Mouse (Mus musculus) hindbrain, postnatal 0 days (tissue): ENCODE measurements around the gene Fhl2. TPM values are rescaled to one million over a fixed set of nuclear protein-coding genes. Genes with fewer than 3 reads are reported as not detected.
"Not testable (repeated sequence)": the region's sequence is repeated elsewhere in the genome, so short reads cannot be mapped to it uniquely, and the experiment has no call there.

Source experiments
- ATAC-seq: fragments of 200-750 bp; cut with Nextera tagmentation; 2 replicates; pipeline ENCODE4 v1.8.0; 2017; ENCODE audit warnings: mild to moderate bottlenecking, moderate TSS enrichment, moderate library complexity
- DNase-seq: peaks from one replicate; pipeline ENCODE4 v3.0.0-alpha.2; 2015; ENCODE audit warnings: low spot score
- H3K27ac ChIP-seq: fragments of 300-500 bp; sonication (generic); 2 replicates; pipeline ENCODE4 v1.5.1; 2014; ENCODE audit warnings: mild to moderate bottlenecking
- H3K27me3 ChIP-seq: fragments of 300-500 bp; sonication (generic); 2 replicates; pipeline ENCODE4 v1.6.1; 2014; ENCODE audit warnings: low read length, mixed read lengths; ENCODE audit not compliant: insufficient read depth
- H3K36me3 ChIP-seq: fragments of 300-500 bp; sonication (generic); 2 replicates; pipeline ENCODE4 v1.6.1; 2014; ENCODE audit warnings: low read length, mixed read lengths; ENCODE audit not compliant: insufficient read depth
- H3K4me1 ChIP-seq: fragments of 300-500 bp; sonication (generic); 2 replicates; pipeline ENCODE4 v1.6.1; 2014; ENCODE audit warnings: antibody characterized with exemption, low read length, mixed read lengths; ENCODE audit not compliant: insufficient read depth
- H3K4me2 ChIP-seq: fragments of 300-500 bp; sonication (generic); 2 replicates; pipeline ENCODE4 v1.6.1; 2014; ENCODE audit warnings: low read depth, mild to moderate bottlenecking, low read length, moderate library complexity, mixed read lengths
- H3K4me3 ChIP-seq: fragments of 300-500 bp; sonication (generic); 2 replicates; pipeline ENCODE4 v1.5.1; 2014; ENCODE audit warnings: low read length
- H3K9ac ChIP-seq: fragments of 300-500 bp; sonication (generic); replicated peaks from 2 replicates; pipeline ENCODE4 v1.6.1; 2014; ENCODE audit warnings: mild to moderate bottlenecking, low read length, moderate library complexity, mixed read lengths
- H3K9me3 ChIP-seq: fragments of 300-500 bp; sonication (generic); 2 replicates; pipeline ENCODE4 v1.6.1; 2016; ENCODE audit warnings: low read length, mixed read lengths
- CTCF ChIP-seq: IDR thresholded peaks from 2 replicates; pipeline ENCODE4 v1.5.1; 2016; ENCODE audit warnings: antibody characterized with exemption, control low read depth, low read depth
- WGBS: fragments of 180-500 bp; shearing (Covaris S2); extraction: QIAGEN DNeasy Blood & Tissue Kit; methylation state at CpG from one replicate; pipeline ENCODE4 v1.1.7; 2014; 5-methylcytosine and 5-hydroxymethylcytosine counted together
- polyA plus RNA-seq: library from polyadenylated mRNA; unstranded; fragments of >200 nt; fragmentation: Nextera tagmentation; extraction: Ambion mirVana; gene quantifications from 2 replicates; pipeline ENCODE4 v1.2.1, GENCODE M21; 2015
- total RNA-seq: library from RNA; depleted of rRNA; stranded (reverse); fragments of >200 nt; gene quantifications from 2 replicates; pipeline ENCODE4 v1.2.3, GENCODE M21; 2014

The Fhl2 gene
- total and polyA plus RNA-seq, 2 experiments from 2014 or later = 24.5 to 29.7 TPM

- ATAC-seq (no peak), DNase-seq (no peak)
- Histone ChIP-seq H3K9ac (no peak overlapping the region), H3K9me3 (no peaks in the 10 kb centered on the region), H3K36me3 (no peaks in the 10 kb centered on the region), H3K4me2 (no peak overlapping the region), H3K4me3 (no peak overlapping the region), H3K4me1 (no peaks in the 10 kb centered on the region), H3K27ac (no peak overlapping the region), H3K27me3 (no peaks in the 10 kb centered on the region)
- peak; percentile 46 for TF ChIP-seq CTCF
- WGBS = 69% methylated on average over 15 of the region's 15 CpGs
Observed at GRCm38 (mm10) chr1:43138268-43138812, 58.4 kb downstream of the Fhl2 start.

- Histone ChIP-seq H3K27me3 (no peaks in the 10 kb centered on the region), H3K4me2 (no peak overlapping the region), H3K36me3 (no peaks in the 10 kb centered on the region), H3K9ac (no peak overlapping the region), H3K4me1 (no peaks in the 10 kb centered on the region), H3K27ac (no peak overlapping the region), H3K9me3 (no peaks in the 10 kb centered on the region), H3K4me3 (no peak overlapping the region)
- TF ChIP-seq CTCF = no peak
- WGBS = 86% methylated on average over 5 of the region's 5 CpGs
- ATAC-seq (no peak), DNase-seq (no peak)
Observed at GRCm38 (mm10) chr1:43137334-43137733, 59.5 kb downstream of the Fhl2 start.

GRCm38 (mm10) chr1:43136488-43137029 is 60.2 kb downstream of the Fhl2 start:
- H3K4me2 ChIP-seq, ATAC-seq, DNase-seq, H3K4me1 ChIP-seq, H3K9me3 ChIP-seq, H3K9ac ChIP-seq, H3K27ac ChIP-seq, H3K27me3 ChIP-seq, H3K36me3 ChIP-seq, H3K4me3 ChIP-seq: not testable (repeated sequence)
- WGBS = 79% methylated on average over 2 of the region's 2 CpGs

- Histone ChIP-seq H3K36me3 (no peaks in the 10 kb centered on the region), H3K4me2 (no peak overlapping the region), H3K9me3 (0 out of 2 replicates have a peak, but pooled peaks cover 2% of the 10 kb centered on the region), H3K9ac (no peak overlapping the region), H3K27ac (no peak overlapping the region), H3K4me3 (no peak overlapping the region), H3K4me1 (no peaks in the 10 kb centered on the region), H3K27me3 (no peaks in the 10 kb centered on the region)
- ATAC-seq (no peak), DNase-seq (no peak)
- WGBS = 87% methylated on average over 9 of the region's 9 CpGs
- no peak for TF ChIP-seq CTCF
Observed at GRCm38 (mm10) chr1:43131591-43131990, 65.2 kb downstream of the Fhl2 start.

- no peaks in the 10 kb centered on the region for H3K36me3 ChIP-seq
- no peak overlapping the region for H3K4me2 ChIP-seq
- no peaks in the 10 kb centered on the region for H3K4me1 ChIP-seq
- no peak for DNase-seq
- no peak overlapping the region for H3K4me3 ChIP-seq
- ATAC-seq = no peak
- no peak for TF ChIP-seq CTCF
- no peaks in the 10 kb centered on the region for H3K27me3 ChIP-seq
- 76% methylated on average over 5 of the region's 5 CpGs for WGBS
- H3K9ac ChIP-seq = no peak overlapping the region
- 0 out of 2 replicates have a peak, but pooled peaks cover 2% of the 10 kb centered on the region for H3K9me3 ChIP-seq
- no peak overlapping the region for H3K27ac ChIP-seq
Observed at GRCm38 (mm10) chr1:43130219-43130981, 66.4 kb downstream of the Fhl2 start.

- no peaks in the 10 kb centered on the region for H3K36me3 ChIP-seq
- no peak overlapping the region for H3K4me2 ChIP-seq
- WGBS = 74% methylated on average over 8 of the region's 8 CpGs
- no peak overlapping the region for H3K27ac ChIP-seq
- H3K27me3 ChIP-seq = no peaks in the 10 kb centered on the region
- DNase-seq (no peak), ATAC-seq (no peak)
- TF ChIP-seq CTCF = no peak
- H3K4me1 ChIP-seq = no peaks in the 10 kb centered on the region
- no peak overlapping the region for H3K4me3 ChIP-seq
- 0 out of 2 replicates have a peak, but pooled peaks cover 2% of the 10 kb centered on the region for H3K9me3 ChIP-seq
- H3K9ac ChIP-seq = no peak overlapping the region
Observed at GRCm38 (mm10) chr1:43127820-43128610, 68.8 kb downstream of the Fhl2 start.
